Mouse (Mus musculus) heart, embryonic 10.5 days (tissue): ENCODE results near the gene Igsf8. TPM values are rescaled to one million over a fixed set of nuclear protein-coding genes. Genes with fewer than 3 reads are reported as not detected.
A peak's percentile ranks its signal among the peaks of the same experiment; 100 is the strongest.
"Not testable (repeated sequence)": the region's sequence is repeated elsewhere in the genome, so short reads cannot be mapped to it uniquely, and the experiment has no call there.

ENCODE experiments used
- DNase-seq: peaks from one replicate; pipeline ENCODE4 v3.0.0-alpha.2; 2017; ENCODE audit warnings: low spot score
- H3K27ac ChIP-seq: fragments of 300-500 bp; sonication (generic); 2 replicates; pipeline ENCODE4 v1.5.1; 2016; ENCODE audit warnings: mild to moderate bottlenecking
- H3K27me3 ChIP-seq: fragments of 300-500 bp; sonication (generic); 2 replicates; pipeline ENCODE4 v1.6.1; 2016; ENCODE audit warnings: mild to moderate bottlenecking; ENCODE audit not compliant: poor library complexity, insufficient read depth, severe bottlenecking
- H3K36me3 ChIP-seq: fragments of 300-500 bp; sonication (generic); 2 replicates; pipeline ENCODE4 v1.6.1; 2016; ENCODE audit warnings: mild to moderate bottlenecking, moderate library complexity
- H3K4me1 ChIP-seq: fragments of 300-500 bp; sonication (generic); 2 replicates; pipeline ENCODE4 v1.6.1; 2016; ENCODE audit warnings: mild to moderate bottlenecking
- H3K4me3 ChIP-seq: fragments of 300-500 bp; sonication (generic); 2 replicates; pipeline ENCODE4 v1.5.1; 2016; ENCODE audit warnings: mild to moderate bottlenecking, moderate library complexity
- H3K9me3 ChIP-seq: fragments of 300-500 bp; sonication (generic); 2 replicates; pipeline ENCODE4 v1.6.1; 2016; ENCODE audit warnings: mild to moderate bottlenecking, moderate library complexity
- whole genome bisulfite sequencing: fragments of 180-500 bp; shearing (Covaris S2); methylation state at CpG from one replicate; pipeline ENCODE4 v1.1.7; 2016; 5-methylcytosine and 5-hydroxymethylcytosine counted together
- polyA plus RNA-seq: library from polyadenylated mRNA; unstranded; fragments of >200 nt; fragmentation: Nextera tagmentation; extraction: Ambion mirVana; gene quantifications from 2 replicates; pipeline ENCODE4 v1.2.1, GENCODE M21; 2016

Gene Igsf8
- polyA plus RNA-seq, 1 experiment from 2014 or later: 33.2 TPM

- no peaks in the 10 kb centered on the region for H3K27me3 ChIP-seq
- no peak for DNase-seq
- no peaks in the 10 kb centered on the region for H3K9me3 ChIP-seq
- H3K36me3 ChIP-seq: no peaks in the 10 kb centered on the region
- H3K27ac ChIP-seq: peak overlapping the region; percentile 86
- H3K4me3 ChIP-seq: no peak overlapping the region
- H3K4me1 ChIP-seq: peaks cover 21% of the 10 kb centered on the region; the same call in 1 of the 2 replicates
- WGBS: 69% methylated on average over 6 of the region's 6 CpGs
These were observed 20.3 kb upstream of the Igsf8 start for GRCm38 (mm10) chr1:172240945-172241708.

GRCm38 (mm10) chr1:172242401-172242800 lies 19.0 kb upstream of the Igsf8 start:
- DNase-seq: peak; percentile 83
- Histone ChIP-seq H3K4me1 (peaks cover 21% of the 10 kb centered on the region; the same call in 1 of the 2 replicates), H3K36me3 (no peaks in the 10 kb centered on the region), H3K9me3 (no peaks in the 10 kb centered on the region), H3K27ac (peak overlapping the region; percentile 86), H3K4me3 (no peak overlapping the region), H3K27me3 (no peaks in the 10 kb centered on the region)
- WGBS: 37% methylated on average over 2 of the region's 2 CpGs

- WGBS: 22% methylated on average over 16 of the region's 16 CpGs
- Histone ChIP-seq H3K36me3 (no peaks in the 10 kb centered on the region), H3K27ac (peak overlapping the region; percentile 86; the same call in 1 of the 2 replicates)
These were observed 17.8 kb upstream of the Igsf8 start for GRCm38 (mm10) chr1:172243547-172244205.

GRCm38 (mm10) chr1:172244645-172245044 lies 16.8 kb upstream of the Igsf8 start:
- H3K36me3 ChIP-seq, H3K9me3 ChIP-seq, H3K27me3 ChIP-seq: not testable (repeated sequence)
- Histone ChIP-seq H3K27ac (peak overlapping the region; percentile 44; the same call in 1 of the 2 replicates), H3K4me3 (peak overlapping the region; percentile 40), H3K4me1 (peaks cover 21% of the 10 kb centered on the region; the same call in 1 of the 2 replicates)
- WGBS: 23% methylated on average over 23 of the region's 23 CpGs
- DNase-seq: peak; percentile 72

More at GRCm38 (mm10) chr1:172243547-172244205, 17.8 kb upstream of the Igsf8 start:
- Histone ChIP-seq H3K4me3 (peak overlapping the region; percentile 40), H3K9me3 (no peaks in the 10 kb centered on the region), H3K4me1 (peaks cover 21% of the 10 kb centered on the region; the same call in 1 of the 2 replicates), H3K27me3 (no peaks in the 10 kb centered on the region)
- peak; percentile 76 for DNase-seq

- H3K27me3 ChIP-seq: no peaks in the 10 kb centered on the region
- H3K9me3 ChIP-seq: no peaks in the 10 kb centered on the region
- H3K36me3 ChIP-seq: no peaks in the 10 kb centered on the region
- DNase-seq: no peak
- peaks cover 21% of the 10 kb centered on the region; the same call in 1 of the 2 replicates for H3K4me1 ChIP-seq
- H3K4me3 ChIP-seq: no peak overlapping the region
- no peak overlapping the region for H3K27ac ChIP-seq
- WGBS: 73% methylated on average over 4 of the region's 4 CpGs
These were observed 14.2 kb upstream of the Igsf8 start for GRCm38 (mm10) chr1:172247216-172247615.

GRCm38 (mm10) chr1:172247679-172248078 lies 13.8 kb upstream of the Igsf8 start:
- H3K36me3 ChIP-seq: no peaks in the 10 kb centered on the region
- no peaks in the 10 kb centered on the region for H3K9me3 ChIP-seq
- no peak overlapping the region for H3K4me3 ChIP-seq
- 43% methylated on average over 2 of the region's 2 CpGs for WGBS
- no peak for DNase-seq
- no peak overlapping the region for H3K27ac ChIP-seq
- peaks cover 17% of the 10 kb centered on the region; the same call in 1 of the 2 replicates for H3K4me1 ChIP-seq
- no peaks in the 10 kb centered on the region for H3K27me3 ChIP-seq

GRCm38 (mm10) chr1:172258314-172258713 lies 3.1 kb upstream of the Igsf8 start, which contains the start of gene Atp1a4:
Atp1a4 (minus strand) TSS chr1:172258414.
- no peak within 1 kb of the TSS for H3K4me3 ChIP-seq
- H3K36me3 ChIP-seq: no peaks in the 10 kb centered on the region
- WGBS: 88% methylated on average over 6 of the region's 6 CpGs
- no peaks in the 10 kb centered on the region for H3K9me3 ChIP-seq
- no peak within 1 kb of the TSS for H3K27ac ChIP-seq
- H3K4me1 ChIP-seq: peaks cover 9% of the 10 kb centered on the region; the same call in 1 of the 2 replicates
- no peaks in the 10 kb centered on the region for H3K27me3 ChIP-seq
- DNase-seq: no peak

- no peaks in the 10 kb centered on the region for H3K36me3 ChIP-seq
- H3K27ac ChIP-seq: no peak overlapping the region
- no peaks in the 10 kb centered on the region for H3K9me3 ChIP-seq
- no peaks in the 10 kb centered on the region for H3K27me3 ChIP-seq
- WGBS: 82% methylated on average over 3 of the region's 3 CpGs
- peaks cover 10% of the 10 kb centered on the region for H3K4me1 ChIP-seq
- DNase-seq: no peak
- H3K4me3 ChIP-seq: no peak overlapping the region
These were observed 9.8 kb downstream of the Igsf8 start for GRCm38 (mm10) chr1:172271208-172271607.

GRCm38 (mm10) chr1:172271765-172272164 lies 10.3 kb downstream of the Igsf8 start:
- no peak overlapping the region for H3K27ac ChIP-seq
- WGBS: 82% methylated on average over 10 of the region's 10 CpGs

GRCm38 (mm10) chr1:172273386-172273785 lies 11.9 kb downstream of the Igsf8 start:
- Histone ChIP-seq H3K9me3 (no peaks in the 10 kb centered on the region), H3K27ac (no peak overlapping the region), H3K36me3 (peaks cover 8% of the 10 kb centered on the region; the same call in 1 of the 2 replicates), H3K27me3 (no peaks in the 10 kb centered on the region), H3K4me1 (peaks cover 11% of the 10 kb centered on the region), H3K4me3 (no peak overlapping the region)
- no peak for DNase-seq
- WGBS: 81% methylated on average over 6 of the region's 6 CpGs

More at GRCm38 (mm10) chr1:172271765-172272164, 10.3 kb downstream of the Igsf8 start:
- Histone ChIP-seq H3K9me3 (no peaks in the 10 kb centered on the region), H3K4me1 (peaks cover 10% of the 10 kb centered on the region), H3K27me3 (no peaks in the 10 kb centered on the region), H3K36me3 (no peaks in the 10 kb centered on the region), H3K4me3 (no peak overlapping the region)
- DNase-seq: no peak

GRCm38 (mm10) chr1:172274116-172274515 lies 12.7 kb downstream of the Igsf8 start:
- Histone ChIP-seq H3K36me3 (peaks cover 8% of the 10 kb centered on the region; the same call in 1 of the 2 replicates), H3K4me3 (no peak overlapping the region), H3K9me3 (no peaks in the 10 kb centered on the region), H3K27me3 (no peaks in the 10 kb centered on the region), H3K4me1 (peaks cover 18% of the 10 kb centered on the region), H3K27ac (no peak overlapping the region)
- no peak for DNase-seq
- WGBS: 41% methylated on average over 5 of the region's 5 CpGs

- DNase-seq: no peak
- Histone ChIP-seq H3K27ac (0 out of 2 replicates have a peak overlapping the region, but pooled peaks have one; percentile 47), H3K27me3 (no peaks in the 10 kb centered on the region), H3K4me1 (peaks cover 19% of the 10 kb centered on the region), H3K36me3 (peaks cover 8% of the 10 kb centered on the region; the same call in 1 of the 2 replicates), H3K4me3 (no peak overlapping the region), H3K9me3 (no peaks in the 10 kb centered on the region)
- WGBS: 52% methylated on average over 5 of the region's 5 CpGs
These were observed 13.1 kb downstream of the Igsf8 start for GRCm38 (mm10) chr1:172274547-172274946.

- WGBS: 55% methylated on average over 3 of the region's 3 CpGs
- H3K27ac ChIP-seq: no peak overlapping the region
- H3K4me3 ChIP-seq: no peak overlapping the region
- DNase-seq: no peak
- H3K36me3 ChIP-seq: peaks cover 15% of the 10 kb centered on the region; the same call in 1 of the 2 replicates
- peaks cover 26% of the 10 kb centered on the region for H3K4me1 ChIP-seq
- no peaks in the 10 kb centered on the region for H3K27me3 ChIP-seq
- no peaks in the 10 kb centered on the region for H3K9me3 ChIP-seq
These were observed 15.7 kb downstream of the Igsf8 start for GRCm38 (mm10) chr1:172277172-172277571.
